Mouse (Mus musculus): ENCODE measurements around the gene Pde11a.

The Pde11a gene

DNA sequence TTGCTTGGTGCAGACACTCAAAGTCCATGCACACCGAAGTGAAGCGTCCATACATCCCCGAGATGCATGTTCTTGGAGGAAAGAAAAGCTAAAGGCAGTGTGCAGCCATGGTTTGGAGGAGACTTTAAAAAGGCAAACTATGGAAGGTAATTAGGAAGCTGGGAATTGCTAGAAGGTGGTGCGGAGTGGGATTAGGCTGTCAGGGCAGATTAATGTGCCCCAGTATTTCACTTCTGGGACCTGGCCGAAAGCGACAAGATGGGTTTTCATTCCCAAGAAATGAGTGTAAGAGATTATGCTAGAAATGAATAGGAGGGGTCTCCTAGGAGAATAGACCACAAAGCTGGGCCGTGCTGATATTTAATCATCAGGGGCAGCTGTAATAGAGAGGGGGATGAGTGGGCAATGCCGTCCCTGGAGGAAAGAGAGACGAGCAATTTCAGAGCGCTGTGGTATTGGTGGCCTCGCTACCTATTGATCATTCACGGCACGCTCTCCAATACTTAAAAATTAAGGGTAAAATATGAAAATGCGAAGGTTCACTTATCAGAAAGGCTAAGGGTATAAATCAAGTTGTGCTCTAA lies 284.7 kb downstream of the Pde11a start:
- DNase-seq (ENCODE audit: low read depth) = no peak

DNA sequence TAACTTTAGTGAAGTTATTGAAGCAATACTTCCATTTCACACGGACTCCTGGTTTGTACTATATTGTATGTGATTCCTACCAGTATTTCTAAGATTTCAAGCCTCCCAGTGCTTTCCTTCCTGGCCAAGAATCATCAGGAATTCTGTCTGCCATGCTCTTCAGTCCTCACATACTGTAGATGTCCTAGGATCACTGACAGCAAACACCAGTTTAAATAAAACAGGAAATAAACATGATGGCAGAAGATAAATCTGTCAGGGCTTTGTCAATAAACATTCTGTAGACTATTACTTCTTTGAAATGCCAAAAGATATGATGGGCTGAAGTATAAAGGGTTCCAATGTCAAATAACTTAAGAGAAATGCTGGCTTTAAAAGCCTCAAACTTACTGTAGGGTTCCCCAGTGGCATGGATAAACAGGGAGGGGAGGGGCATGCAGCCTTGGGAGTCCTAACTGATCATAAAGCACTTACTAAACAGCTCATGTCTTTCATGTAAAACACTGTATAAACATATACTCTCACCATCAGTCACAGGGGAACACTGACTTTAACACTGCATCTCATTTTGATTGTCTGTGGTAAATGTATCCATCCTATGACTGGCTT lies 285.6 kb downstream of the Pde11a start:
- DNase-seq (ENCODE audit: low read depth) = no peak

DNA sequence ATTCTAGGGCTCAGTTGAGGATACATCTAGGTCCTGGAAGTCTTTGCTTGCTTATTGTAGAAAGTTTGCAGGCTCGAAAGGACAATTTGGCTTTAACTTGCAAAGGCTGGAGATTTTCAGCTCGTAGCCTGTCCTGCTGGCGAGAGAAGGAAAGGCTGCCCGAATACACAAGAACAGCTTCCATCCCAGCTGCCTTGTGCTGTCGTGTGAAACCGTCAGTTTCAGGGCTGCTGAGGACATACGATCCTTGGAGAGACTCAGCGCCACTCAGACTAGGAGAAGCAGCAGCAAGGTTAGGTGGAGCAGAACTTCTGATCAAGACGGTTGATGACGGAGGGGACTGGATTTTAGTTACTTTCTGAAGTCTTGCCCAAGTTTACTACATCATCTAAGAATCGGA lies 287.2 kb downstream of the Pde11a start:
- no peak for DNase-seq (ENCODE audit: low read depth)

DNA sequence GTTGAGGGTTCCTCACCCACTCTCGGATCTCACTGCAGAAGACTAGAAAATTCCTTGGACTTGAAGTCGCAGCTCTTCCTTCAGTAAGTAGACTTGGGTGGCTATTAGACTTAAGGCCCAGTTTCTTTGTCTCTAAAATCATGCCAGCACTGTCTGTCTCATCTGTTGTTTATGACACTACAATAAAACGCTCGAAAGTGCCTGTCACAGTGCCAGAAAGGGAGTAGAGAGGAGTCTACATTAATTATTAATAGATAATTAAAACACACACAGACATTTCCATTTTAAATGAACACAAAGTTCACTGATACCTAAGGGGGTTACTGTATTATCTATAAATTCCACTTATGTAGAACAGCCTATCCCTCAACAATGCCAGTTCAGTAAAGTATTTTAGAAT lies 287.7 kb downstream of the Pde11a start:
- DNase-seq (ENCODE audit: low read depth) = no peak

DNA sequence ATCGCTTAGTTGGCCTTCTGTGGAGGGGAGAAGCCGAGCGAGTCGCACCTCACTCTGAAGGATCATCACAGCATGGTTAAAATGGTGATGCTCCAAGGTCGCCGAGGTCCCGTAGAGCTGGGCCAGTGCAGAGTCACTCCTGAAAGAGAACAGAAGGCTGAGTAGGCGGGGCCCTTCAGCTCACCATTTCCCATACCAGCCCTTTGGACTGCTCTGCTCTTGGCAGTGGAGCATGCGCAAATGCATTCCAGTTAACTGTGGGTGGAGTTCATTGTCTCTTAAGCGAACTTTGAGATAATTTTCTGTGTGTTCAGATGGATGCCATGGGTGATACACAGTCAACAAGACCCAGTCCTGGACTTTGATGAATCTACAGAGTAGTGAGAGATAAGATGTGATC lies 288.5 kb downstream of the Pde11a start:
- DNase-seq (ENCODE audit: low read depth) = no peak

DNA sequence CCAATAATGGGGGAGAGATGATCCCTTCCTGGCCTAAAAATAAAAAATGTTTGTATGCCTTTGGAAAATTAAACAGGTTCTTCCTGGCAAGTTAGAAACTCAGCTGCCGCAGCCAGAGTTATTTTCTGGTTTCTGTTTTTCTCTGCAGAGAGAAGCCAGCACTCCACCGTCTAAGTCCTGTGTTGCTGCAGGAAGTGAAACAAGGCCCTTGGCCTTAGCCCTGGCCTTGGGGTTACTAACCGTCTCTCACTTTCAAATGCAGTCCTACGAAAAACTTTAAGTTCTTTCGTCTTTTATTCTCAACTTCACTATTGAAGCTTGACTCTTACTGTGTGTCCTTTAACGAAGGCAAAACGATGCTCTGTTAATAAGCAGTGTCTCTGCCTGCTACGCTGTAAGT lies 289.0 kb downstream of the Pde11a start:
- DNase-seq (ENCODE audit: low read depth) = no peak

DNA sequence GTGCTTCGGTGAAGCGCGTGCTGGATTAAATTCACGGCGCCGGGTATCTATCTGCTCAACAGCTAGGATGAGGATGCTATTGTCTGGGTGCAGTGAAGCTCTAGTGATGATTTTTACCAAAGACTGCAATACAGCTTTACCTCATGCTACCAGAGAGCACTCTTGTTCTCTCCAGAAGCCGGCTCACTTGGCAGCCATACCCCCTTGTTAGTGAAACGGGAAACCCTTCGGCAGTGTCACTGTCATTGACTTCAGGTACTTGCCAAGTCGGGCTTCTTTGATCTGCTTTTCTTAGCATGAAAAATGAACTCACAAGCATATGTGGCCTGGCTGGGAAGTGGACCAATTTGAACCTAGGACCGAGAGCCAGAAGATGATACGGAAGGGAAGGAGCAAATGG lies 290.8 kb downstream of the Pde11a start:
- DNase-seq (ENCODE audit: low read depth) = no peak

DNA sequence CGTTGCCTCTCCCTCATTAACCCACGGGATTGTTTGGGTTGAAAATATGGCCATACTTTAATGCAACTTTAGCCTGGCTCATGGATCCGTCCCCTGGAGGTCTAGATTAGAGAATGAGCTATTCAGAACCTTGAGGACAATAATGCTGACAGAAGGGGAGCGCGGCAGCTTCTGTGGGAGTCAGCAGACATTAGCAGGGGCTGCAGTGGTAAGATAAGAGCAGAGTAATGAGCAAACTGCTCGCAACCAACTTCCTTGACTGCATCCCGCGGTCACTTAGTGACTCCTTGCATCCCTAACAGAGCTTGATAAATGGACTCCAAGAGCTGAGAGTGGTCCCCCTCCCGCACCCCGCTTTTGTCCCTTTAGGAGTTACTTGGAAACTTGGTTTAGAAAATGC lies 296.4 kb downstream of the Pde11a start:
- DNase-seq (ENCODE audit: low read depth) = no peak

DNA sequence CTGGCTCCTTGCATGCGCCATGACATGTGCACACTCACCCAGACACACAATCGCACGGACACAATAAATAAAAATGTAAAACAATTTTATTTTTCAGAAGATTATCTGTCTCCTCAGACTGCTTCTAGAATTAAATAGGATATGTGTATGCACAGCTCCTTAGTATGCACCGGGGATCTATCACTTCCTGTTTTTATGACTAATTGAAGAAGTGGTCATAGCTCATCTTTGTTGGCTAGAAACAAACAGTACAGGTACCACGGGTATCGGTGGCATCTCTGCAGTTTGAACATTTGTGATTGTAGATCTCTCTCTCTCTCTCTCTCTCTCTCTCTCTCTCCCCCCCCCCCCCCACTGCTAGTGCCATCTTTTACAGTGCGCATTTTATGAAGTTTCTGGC lies 298.5 kb downstream of the Pde11a start:
- DNase-seq (ENCODE audit: low read depth) = peak; percentile 4

DNA sequence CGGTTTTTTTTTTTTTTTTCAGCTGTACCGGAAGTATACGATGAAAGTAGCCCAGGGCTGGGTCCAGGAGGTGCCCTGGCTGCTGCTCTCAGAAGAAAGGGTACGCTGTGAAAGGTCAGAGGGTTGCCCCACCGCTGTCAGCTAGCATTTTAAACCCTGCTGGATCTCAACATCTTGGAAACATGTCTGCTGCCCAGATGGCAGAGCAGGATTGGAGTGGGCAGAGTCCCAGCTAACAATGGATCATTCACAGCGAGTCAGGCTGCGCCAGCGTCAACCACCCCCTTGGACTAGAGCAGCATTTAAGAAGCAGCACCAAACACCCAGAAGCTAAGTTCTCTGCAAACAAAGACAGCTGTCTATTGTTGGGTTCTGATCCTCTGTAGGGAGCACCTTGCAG lies 308.5 kb downstream of the Pde11a start:
- no peak for DNase-seq (ENCODE audit: low read depth)

DNA sequence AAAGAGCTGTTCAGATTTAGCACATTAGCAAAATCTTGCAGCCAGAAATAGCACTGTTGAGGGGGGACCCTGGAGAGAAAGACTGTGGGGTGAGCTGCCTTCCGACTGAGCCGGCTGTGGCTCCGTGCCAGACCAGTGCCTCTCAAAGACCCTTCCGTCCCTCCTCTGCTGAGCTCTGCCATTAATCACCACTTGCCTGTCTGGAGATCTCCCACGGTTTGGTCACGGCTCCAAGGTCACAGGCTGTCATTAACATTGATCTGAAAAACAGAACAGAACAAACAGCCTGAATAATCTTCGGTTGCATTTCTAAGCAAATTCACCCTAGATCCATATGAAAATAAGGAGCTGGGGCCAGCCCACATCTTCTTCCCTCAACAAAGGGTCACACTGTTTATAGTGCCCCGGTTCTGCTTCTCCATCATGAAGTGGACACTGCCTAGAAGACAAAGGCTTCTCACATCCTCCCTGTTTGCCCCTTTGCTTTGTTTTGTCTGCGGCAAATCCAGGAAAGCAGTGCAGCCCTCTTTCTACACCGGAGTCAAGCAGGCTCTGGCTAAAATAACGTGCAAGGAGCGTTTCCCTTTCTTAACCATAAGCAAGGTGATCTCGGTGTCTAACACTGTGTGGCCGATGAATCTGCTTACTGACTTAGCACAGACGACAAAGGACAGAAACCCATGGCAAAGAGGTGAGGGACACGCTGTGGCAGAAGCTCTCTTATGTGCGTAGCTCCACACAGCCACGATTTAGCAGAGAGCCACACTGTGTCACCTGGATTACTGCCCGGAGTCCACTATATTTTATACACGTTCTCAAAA lies 309.3 kb downstream of the Pde11a start:
- DNase-seq (ENCODE audit: low read depth) = no peak

DNA sequence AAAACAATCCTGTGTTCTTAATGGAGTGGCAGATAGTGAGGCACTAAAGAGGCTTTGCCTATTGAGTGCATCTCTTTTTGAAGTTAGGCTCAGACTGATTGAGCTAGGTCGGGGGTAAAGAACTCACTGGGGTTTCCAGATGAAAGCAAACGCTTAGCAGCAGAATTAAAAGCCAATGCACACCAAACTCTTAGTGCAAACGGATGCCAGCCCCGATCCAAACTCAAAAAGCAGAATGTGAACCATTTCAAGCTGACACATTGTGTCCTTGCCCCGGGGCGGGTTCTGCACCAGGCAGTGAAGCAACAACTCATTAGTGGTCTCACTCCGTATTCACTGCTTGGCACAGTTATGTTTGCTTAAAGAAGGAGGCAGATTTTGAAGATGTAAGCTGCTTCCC lies 321.7 kb downstream of the Pde11a start:
- no peak for DNase-seq (ENCODE audit: low read depth)

DNA sequence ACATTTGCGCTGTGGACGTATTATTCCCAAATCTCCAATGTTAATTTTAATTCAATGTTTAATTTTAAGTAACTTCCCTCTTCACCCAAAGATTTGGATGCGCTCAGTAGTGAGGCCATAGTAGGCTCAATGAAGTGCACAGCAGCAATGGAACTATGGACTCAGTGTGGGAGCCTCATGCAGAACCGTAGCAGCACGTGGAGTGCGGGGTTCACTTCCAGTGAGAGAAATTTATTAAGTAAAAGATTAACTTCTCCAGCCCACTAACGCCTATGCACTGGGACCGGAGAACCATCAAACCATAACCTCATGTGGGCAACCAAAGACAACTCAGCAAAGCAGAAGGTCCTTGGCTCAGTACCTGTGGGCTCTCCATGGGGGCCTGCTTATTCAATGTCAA lies 322.4 kb downstream of the Pde11a start:
- DNase-seq (ENCODE audit: low read depth) = no peak

DNA sequence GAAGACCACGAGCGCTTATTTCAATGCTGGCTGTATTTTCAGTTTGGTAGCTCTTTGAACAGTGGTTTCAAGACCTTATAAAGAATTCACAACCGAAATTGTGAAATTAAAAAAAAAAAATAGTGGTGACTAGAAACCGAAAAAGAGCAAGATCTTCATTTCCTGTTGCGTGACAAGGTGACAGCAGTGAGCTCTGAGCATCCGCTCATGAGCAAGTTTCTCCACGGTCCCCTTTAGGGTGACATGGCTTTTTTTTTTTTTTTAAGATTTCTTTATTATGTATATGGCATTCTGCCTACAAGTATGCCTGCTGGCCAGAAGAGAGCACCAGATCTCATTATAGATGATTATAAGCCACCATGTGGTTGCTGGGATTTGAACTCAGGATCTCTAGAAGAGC lies 323.1 kb downstream of the Pde11a start:
- DNase-seq (ENCODE audit: low read depth) = no peak

DNA sequence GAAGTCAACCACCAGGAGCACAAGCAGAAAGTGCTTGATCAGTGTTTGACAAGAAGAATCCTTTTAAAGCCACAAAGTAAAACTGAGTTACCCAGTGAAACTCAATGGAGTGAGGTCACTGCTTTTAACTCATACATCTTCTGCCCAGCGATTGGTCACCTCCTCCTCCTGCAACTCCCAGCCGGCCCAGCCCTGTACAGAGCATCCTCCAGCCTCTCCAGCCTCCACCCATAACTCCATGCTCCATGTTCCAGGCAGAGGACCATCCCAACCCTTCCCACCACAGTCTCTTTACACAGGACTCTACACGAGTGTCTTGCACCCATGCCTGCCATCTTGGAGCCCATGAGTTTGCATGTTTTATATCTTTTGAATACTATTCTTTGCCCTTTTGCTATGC lies 323.9 kb downstream of the Pde11a start:
- DNase-seq (ENCODE audit: low read depth) = no peak

DNA sequence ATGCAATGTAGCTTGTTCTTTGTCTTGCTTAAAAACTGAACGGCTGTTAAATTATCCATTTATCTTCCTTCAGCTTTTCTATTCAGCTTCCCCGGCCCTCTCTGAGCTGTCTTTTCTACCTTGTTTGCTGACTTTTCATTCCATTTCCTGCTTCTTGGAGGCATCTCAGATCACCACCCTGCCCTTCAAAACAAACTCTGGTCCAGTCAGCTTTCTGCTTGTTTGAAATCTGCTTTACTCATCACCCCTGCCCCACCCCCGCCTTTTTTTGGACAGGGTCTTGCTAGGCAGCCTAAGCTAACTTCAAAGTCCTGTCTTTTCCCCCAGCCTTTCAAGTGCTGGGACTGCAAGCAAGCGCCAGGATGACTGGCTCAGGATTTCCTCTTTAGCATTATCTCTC lies 332.4 kb downstream of the Pde11a start:
- DNase-seq (ENCODE audit: low read depth) = no peak

DNA sequence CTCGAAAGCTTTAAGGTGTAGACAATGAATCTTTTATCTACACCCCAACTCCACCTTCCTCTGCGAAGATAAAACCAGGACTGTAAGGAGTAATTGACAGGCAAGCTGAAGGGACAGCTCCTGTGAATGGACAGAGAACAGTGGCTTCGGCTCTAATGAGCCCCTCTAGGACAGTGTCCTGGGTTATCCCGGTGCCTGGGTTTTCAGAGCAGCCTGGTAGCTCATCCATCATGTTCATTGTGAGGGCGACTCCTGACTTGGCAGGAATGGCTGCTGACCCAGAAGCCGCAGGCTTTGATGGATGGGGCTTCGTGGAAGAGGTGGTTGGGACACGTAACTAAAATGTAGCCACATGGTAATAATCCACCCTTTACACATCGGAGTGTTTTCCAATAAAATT lies 335.7 kb downstream of the Pde11a start:
- DNase-seq (ENCODE audit: low read depth) = no peak

DNA sequence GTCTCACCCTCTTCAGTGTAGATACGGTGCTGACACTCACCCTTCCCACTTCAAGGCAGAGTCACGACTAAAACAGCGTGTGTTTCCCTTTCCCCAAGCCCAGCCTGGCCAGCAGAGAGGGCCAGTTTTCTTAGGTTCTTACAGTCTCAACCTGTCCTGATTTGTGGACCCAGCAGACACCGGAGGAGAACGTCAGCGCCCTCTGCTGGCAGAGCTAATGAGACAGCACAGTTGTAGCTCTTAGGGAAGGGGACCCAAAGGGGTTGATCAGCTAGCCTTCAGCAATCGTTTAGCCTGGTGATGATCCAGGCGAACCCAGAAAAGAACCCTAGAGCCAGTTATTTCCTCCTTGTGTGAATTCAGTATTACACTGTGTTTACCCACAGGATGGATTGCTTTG lies 337.2 kb downstream of the Pde11a start:
- DNase-seq (ENCODE audit: low read depth) = peak; percentile 63

DNA sequence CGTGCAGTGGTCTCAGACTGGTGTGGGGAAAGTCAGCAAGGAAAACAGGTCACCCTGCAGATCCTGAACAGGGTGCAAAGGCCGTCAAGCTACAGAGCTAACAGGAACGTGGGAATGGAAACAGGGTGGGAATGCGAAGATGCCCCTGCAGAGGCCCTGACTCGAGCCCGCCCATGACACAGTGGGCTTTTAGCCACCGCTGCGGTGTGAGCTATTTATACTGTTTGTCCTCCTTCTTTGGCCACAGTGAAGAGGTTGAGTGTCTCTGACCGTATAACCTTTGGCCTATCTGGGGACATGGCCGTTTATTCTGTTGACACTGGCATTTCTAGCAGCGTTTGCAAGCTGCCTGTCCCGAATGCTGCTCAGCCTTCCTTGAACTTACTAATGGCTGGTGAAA lies 338.9 kb downstream of the Pde11a start:
- DNase-seq (ENCODE audit: low read depth) = no peak

DNA sequence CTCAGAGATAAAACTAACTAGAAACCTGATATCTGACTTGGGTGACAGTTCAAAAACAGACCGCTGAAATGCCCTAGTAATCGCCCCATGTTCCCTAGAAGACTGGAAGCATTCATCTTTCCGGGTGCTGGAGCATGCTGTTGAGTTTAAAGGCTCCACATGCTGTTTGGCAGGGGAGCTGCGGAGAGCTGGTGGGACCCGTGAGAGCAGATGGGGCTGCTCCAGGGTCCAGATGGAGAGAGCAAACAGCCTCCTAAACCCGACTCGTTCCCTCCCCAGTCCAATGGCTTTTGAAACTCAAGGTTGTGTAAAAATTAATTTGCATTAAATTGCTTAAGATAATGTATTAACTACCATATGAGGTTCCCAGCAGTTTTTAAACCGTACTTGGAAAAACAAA lies 339.9 kb downstream of the Pde11a start:
- no peak for DNase-seq (ENCODE audit: low read depth)

DNA sequence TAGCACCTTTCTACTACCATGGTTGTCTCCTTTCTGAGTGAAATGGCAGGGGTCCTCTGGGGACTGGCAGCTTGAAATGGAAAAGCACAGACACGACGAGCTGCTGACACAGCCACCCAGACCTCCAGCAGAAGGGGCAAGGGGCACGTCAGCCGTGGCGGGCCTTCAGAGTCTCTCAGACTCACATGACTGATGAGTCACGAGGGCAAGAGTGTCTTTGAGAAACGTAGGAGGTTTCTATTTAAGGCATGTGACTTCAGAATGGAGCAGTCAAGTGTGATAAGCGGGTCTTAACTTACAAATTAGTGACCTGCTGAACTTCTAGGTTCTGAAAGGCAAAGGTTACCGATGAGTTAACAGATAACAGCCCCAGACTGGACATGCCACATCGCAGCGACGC lies 340.8 kb downstream of the Pde11a start:
- DNase-seq (ENCODE audit: low read depth) = peak; percentile 31

DNA sequence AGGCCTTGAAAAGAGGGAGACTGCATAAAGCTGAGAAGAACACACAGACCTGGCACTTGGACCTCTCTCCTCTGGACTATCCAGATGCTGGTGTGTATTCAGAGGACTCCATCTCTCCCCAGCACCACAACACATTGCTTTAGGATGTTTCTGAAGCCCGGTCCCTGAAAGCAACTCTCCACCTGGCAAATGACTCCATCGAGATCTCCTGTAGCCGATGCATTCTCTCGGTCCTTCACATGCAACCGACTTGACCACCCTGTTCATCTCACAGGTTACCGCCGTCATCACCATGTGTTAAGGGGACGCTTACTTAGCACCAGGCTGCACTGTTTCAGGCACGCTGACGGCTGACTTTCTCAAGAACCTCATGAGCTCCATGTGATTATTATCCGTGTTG lies 343.7 kb downstream of the Pde11a start:
- no peak for DNase-seq (ENCODE audit: low read depth)

DNA sequence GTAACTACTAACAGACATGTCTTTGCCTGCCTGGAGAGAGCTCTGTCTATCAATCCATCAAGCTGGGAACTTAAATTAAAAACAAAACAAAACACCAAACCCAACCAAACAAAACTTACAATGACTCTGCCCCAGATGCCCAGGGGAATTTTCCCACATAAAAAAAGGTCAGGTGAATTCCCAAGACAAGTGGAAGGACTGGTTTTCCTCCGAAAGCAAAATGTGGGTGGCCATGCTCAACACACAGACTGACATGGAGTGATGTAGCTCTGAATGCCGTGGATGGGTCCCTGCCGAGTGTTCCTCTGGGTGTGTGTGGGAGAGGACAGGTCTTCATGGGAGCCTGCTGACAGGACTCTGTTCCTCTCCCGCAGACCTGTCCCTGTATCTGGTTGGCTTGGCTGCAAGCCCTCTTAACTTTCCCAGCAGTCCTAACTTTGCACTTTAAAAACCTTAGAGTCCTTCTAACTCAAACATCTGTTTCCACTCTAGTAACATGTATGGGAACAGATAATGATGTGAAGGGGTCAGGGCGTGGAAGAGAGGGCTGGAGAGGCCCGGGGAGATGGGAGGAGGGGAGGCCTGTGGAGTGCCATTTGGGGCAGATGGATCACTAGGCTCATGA lies 346.9 kb downstream of the Pde11a start:
- DNase-seq (ENCODE audit: low read depth) = no peak
